Mouse (Mus musculus) embryonic fibroblast, embryonic 13.5 days (primary cell): ENCODE data around the gene Diaph3.

Experiments
- CTCF ChIP-seq: IDR thresholded peaks from 2 replicates; pipeline ENCODE4 v1.5.1; 2011; ENCODE audit warnings: mild to moderate bottlenecking, control low read depth, low read length, moderate library complexity, borderline replicate concordance; ENCODE audit not compliant: insufficient read depth
- POLR2A ChIP-seq: IDR thresholded peaks from 2 replicates; pipeline ENCODE4 v1.6.1; 2011; ENCODE audit warnings: low read depth, mild to moderate bottlenecking, control low read depth, low read length, moderate library complexity

DNA sequence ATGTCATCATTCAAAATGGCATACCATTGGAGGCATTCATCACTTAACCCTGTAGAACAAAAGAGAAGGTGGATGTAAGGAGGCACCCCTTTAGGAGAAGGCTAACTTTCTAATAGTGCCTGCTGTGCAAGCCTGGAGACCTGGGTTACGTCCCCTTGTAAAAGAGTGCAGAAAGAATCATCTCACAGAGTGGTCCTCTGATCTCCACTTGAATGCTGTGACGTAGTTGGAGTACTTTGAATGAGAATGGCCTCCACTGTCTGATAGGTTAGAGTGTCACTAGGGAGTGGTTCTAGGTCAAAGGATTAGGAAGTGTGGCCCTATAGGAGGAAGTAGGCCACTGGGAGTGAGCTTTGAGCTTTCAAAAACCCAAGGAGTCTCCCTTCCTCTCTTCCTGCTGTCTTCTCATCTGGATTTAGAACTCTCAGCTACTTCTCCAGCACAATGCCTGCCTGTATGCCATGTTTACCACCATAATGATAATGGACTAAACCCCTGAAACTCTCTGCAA, 66.0 kb downstream of the Diaph3 start:
- TF ChIP-seq CTCF (no peak), POLR2A (no peak)
